Mouse (Mus musculus) kidney, adult 18-20 months (tissue): ENCODE data around the gene 1700008O03Rik.

Experiments
- DNase-seq: peaks from one replicate; pipeline ENCODE4 v3.0.0; 2021

1700008O03Rik gene

GRCm38 (mm10) chr7:44385720-44386119, at the start of gene 1700008O03Rik:
TSS of gene 1700008O03Rik (minus strand) at chr7:44385820.
- no peak for DNase-seq

- no peak for DNase-seq
These were observed 48.5 kb upstream of the 1700008O03Rik start for GRCm38 (mm10) chr7:44434089-44434488.

- no peak for DNase-seq
These were observed 47.8 kb upstream of the 1700008O03Rik start for GRCm38 (mm10) chr7:44433371-44433770.

GRCm38 (mm10) chr7:44432550-44432949, 46.9 kb upstream of the 1700008O03Rik start:
- DNase-seq: no peak

GRCm38 (mm10) chr7:44429534-44430488, 44.2 kb upstream of the 1700008O03Rik start:
- DNase-seq: no peak

- DNase-seq: no peak
These were observed 43.4 kb upstream of the 1700008O03Rik start, which contains the start of gene Lrrc4b for GRCm38 (mm10) chr7:44428968-44429521. TSS of gene Lrrc4b (plus strand) at chr7:44429018.

GRCm38 (mm10) chr7:44428171-44428950, 42.7 kb upstream of the 1700008O03Rik start:
- DNase-seq: no peak

- DNase-seq: no peak
These were observed 42.0 kb upstream of the 1700008O03Rik start for GRCm38 (mm10) chr7:44427666-44428065.

- no peak for DNase-seq
These were observed 27.7 kb upstream of the 1700008O03Rik start for GRCm38 (mm10) chr7:44413307-44413706.

- no peak for DNase-seq
These were observed 25.5 kb upstream of the 1700008O03Rik start for GRCm38 (mm10) chr7:44411144-44411543.

DNA sequence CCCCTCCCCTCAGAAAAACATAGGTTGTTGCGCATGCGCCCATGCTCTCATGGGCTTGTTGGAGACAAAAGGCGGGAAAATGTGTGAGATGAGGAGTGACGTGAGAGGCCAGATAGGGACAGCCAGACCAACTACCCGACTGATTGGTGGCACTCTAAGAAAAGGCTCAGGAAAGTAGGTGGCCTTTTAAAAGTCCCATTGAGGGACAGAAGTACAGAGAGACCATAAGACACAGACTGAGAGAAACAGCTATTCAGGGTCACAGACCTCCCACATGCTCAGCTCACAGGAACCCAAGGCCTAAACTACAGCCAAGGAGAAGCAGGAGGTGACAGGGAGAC, 20.4 kb upstream of the 1700008O03Rik start:
- no peak for DNase-seq

GRCm38 (mm10) chr7:44405346-44406014, 19.9 kb upstream of the 1700008O03Rik start:
- peak; percentile 72 for DNase-seq

DNA sequence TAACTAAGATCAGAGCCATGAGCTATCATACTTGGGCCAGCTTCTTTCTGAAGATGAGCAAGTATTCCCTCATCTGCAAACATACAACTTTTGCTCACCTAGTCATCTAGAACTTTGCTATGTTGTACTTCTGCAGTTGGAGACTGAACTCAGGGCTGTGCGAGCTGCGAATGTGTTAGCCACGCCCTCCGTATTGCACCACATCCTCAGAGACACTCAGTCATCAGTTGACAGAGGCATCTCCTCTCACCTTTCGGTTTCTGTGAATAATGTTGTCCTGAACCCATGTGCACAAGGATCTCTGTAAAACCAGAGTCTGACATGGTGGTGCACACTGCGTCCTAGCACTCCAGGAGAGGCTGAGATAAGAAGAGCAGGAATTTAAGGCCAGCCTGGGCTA, 16.1 kb upstream of the 1700008O03Rik start:
- no peak for DNase-seq

DNA sequence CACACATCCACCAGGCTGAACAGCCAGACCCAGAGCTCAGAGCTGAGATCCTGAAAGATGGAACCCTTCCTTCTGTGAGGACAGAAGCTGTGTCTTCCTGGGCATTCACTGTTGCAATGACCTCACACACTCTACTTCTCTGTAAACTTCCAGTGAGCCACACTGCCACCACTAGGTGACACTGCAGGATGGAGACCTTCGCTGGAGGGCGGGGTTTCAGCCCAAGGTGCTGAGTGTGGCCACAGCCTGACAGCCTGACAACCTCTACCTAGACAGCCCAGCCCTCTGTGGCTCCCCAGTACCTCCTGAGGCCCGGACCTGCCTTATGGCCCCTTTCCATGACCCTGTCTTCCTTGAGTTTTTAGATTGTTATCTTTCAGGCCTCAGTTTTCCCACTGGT, 12.9 kb upstream of the 1700008O03Rik start:
- DNase-seq: peak; percentile 55

DNA sequence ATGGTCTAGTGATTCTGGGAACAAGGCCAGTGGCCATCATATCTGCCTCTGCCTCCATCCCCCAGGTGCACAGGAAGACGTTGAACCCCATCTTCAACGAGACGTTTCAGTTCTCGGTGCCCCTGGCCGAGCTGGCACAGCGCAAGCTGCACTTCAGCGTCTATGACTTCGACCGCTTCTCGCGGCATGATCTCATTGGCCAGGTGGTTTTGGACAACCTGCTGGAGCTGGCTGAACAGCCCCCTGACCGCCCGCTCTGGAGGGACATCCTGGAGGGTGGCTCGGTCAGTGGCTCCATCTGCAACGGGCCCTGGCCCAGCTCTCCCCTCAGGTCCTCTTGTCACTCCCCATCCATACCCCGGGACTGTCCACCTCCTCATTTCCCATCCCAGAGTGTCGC, 7.7 kb upstream of the 1700008O03Rik start:
- DNase-seq: no peak

DNA sequence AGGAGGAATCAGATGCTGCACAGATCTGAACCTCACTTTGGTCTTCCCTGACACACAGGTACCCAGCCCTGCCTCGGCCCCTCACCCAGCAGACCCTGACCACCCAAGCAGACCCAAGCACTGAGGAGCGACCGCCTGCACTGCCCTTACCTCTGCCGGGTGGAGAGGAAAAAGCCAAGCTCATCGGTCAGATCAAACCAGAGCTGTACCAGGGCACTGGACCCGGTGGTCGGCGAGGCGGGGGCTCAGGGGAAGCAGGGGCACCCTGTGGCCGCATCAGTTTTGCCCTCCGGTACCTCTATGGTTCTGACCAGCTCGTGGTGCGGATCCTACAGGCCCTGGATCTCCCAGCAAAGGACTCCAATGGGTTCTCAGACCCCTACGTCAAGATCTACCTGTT, 6.7 kb upstream of the 1700008O03Rik start:
- no peak for DNase-seq

DNA sequence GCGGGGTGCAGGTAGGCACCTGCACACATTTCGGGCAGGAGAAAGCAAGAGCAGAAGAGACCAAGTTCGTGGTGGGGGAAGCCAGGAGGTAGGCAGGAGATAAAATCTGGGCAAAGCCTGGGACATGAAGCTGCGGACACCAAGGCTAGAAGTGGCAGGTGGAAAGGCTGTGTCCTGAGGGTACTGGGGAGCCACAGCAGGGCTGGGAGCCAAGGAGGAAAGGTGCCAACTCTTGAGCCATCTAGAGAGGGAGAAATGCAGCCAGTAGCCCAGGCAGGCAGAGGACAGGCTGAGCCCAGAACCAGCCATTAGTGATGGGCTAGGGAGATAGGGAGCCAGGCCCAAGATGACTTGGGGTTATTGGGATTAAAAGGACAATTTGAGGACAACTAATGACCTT, 6.2 kb upstream of the 1700008O03Rik start:
- DNase-seq: no peak

GRCm38 (mm10) chr7:44384716-44385059, 932 bp downstream of the 1700008O03Rik start:
- no peak for DNase-seq

GRCm38 (mm10) chr7:44383980-44384715, 1.5 kb downstream of the 1700008O03Rik start, which contains the start of gene Syt3:
TSS of gene Syt3 (plus strand) at chr7:44384102.
- peak; percentile 83 for DNase-seq

DNA sequence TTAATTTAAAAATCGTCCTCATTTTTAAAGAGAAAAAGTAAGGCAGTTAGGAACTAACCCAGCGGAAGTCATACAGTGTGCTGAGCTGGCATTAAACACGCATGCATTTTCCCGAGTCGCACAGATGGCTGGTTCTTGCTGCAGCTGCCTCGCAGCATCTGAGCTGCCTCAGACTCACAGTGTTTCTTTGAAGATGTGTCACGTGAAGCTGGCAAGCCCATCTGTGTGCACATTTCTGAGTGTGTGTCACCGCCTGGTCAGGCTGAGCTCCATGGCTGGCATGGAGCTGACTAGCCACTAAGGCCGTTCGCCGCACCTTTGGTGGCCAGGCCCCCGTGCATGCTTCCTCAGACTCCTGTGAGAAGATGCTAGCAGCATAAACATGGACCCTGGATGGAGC, 3.1 kb downstream of the 1700008O03Rik start:
- DNase-seq: no peak

DNA sequence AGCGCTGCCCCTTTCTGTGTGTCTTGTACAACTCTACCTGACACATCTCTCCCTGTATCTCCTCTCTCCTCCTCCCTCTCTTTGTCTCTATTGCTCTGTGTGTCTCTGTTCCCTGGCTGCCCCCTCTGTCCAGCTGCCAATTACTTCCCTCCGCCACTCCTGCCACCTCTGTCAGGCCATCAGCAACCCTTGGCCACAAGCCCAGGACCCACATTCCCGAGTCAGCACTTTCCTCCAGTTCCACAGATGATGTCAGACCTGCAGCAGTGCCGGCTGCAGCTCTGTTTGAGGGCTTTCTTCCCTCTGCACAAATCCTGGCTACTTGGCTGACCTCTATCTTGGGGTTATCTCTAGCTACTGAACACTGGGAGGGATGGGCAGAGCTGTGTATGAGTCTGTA, 7.3 kb downstream of the 1700008O03Rik start:
- peak; percentile 64 for DNase-seq

GRCm38 (mm10) chr7:44375793-44376192, 9.8 kb downstream of the 1700008O03Rik start:
- no peak for DNase-seq
